Mouse (Mus musculus) frontal cortex, adult (tissue): ENCODE measurements at regions not wholly inside any gene's neighbourhood (a gene's known extent, or its start where the extent isn't known, plus 50 kb on each side); places are given as distances from the start of the nearest gene placed in this dataset.
A peak's percentile ranks its signal among the peaks of the same experiment; 100 is the strongest.

Source experiments
- ATAC-seq: cut with Nextera tagmentation; 2 replicates; pipeline ENCODE4 v1.9.2; 2017; ENCODE audit warnings: mild to moderate bottlenecking, moderate library complexity, mixed read lengths; ENCODE audit not compliant: low TSS enrichment

GRCm38 (mm10) chr1:26053415-26053814 lies 223.9 kb upstream of the Adgrb3 start:
- peak; percentile 70 for ATAC-seq

DNA sequence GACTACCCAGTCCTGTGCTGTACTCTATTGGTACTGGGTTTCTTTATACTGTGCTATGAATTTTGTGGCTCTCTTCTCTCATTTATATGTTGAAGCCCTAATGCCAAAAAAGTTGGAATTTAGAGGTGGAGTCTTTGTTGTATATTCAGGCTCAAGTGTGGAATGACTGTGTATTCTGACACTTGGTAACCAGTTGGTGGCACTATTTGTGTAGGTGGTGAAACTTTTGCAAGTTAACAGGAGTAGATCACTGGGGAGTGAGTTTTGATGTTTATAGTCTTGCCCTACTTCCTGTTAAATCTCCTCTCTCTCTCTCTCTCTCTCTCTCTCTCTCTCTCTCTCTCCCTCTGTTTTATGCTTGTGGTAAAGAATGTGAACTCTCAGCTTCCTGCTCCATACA lies 218.3 kb upstream of the Adgrb3 start:
- ATAC-seq, result 0 out of 2 replicates have a peak, but pooled peaks have one; percentile 41
